Mouse (Mus musculus): ENCODE data around the gene Ciapin1. TPM values are rescaled to one million over a fixed set of nuclear protein-coding genes. Genes with fewer than 3 reads are reported as not detected.
A peak's percentile ranks its signal among the peaks of the same experiment; 100 is the strongest.
"Not testable (repeated sequence)": the region's sequence is repeated elsewhere in the genome, so short reads cannot be mapped to it uniquely, and the experiment has no call there.

The Ciapin1 gene
- polyA plus RNA-seq, 1 experiment = 58.3 TPM

DNA sequence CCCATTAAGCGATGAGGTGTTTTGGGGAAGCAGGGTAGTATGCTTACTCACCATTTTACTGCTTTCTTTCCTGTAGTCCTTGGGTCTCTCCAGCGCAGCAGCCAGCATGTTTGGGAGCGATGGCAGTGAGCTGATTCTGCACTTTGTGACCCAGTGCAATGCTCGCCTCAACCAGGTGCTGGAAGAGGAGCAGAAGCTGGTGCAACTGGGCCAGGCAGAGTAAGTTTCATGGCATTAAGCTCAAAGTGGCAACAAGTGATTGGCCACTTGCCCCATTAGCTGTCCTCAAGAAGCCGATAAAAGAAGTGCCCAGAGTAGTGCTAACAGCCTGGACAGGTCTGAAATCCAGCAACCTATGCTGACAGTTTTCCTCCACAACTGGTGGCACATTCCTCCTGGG lies 11.9 kb upstream of the Ciapin1 start:
- peaks cover 6% of the 10 kb centered on the region for H3K36me3 ChIP-seq (ENCODE audit: control insufficient read depth, insufficient read depth, low read length)
- H3K4me3 ChIP-seq (ENCODE audit: control insufficient read depth, low read depth, low read length) = no peak overlapping the region
- H3K27me3 ChIP-seq (ENCODE audit: control insufficient read depth, insufficient read depth, low read length) = no peaks in the 10 kb centered on the region
- no peak overlapping the region for H3K27ac ChIP-seq (ENCODE audit: control insufficient read depth, insufficient read depth, low read depth, low read length)
- TF ChIP-seq POLR2A (IDR thresholded peaks at IDR 0.05; ENCODE audit: control insufficient read depth, low read depth, low read length) (no peak), CTCF (IDR thresholded peaks at IDR 0.05; ENCODE audit: control insufficient read depth, insufficient read depth, insufficient replicate concordance, low read depth, low read length) (no peak)
- H3K4me1 ChIP-seq (ENCODE audit: control insufficient read depth, insufficient read depth, low read length) = no peaks in the 10 kb centered on the region

DNA sequence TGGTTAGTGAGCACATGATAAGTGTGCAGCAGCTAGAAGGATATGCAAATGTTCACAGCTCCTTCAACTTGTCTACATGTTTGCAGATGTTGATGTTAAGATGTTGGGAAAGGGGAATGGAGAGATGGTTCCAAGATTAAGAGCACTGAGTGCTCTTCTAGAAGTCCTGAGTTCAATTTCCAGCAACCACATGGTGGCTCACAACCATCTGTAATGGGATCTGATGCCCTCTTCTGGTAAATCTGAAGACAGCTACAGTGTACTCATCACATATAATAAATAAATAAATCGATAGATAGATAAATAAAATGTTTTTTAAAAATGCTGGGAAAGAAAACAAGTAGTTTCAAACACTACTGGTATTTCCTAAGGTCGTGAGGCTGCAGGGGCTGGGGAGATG lies 3.0 kb upstream of the Ciapin1 start:
- H3K27me3 ChIP-seq (ENCODE audit: control insufficient read depth, insufficient read depth, low read length) = no peaks in the 10 kb centered on the region
- no peak overlapping the region for H3K27ac ChIP-seq (ENCODE audit: control insufficient read depth, insufficient read depth, low read depth, low read length)
- peaks cover 2% of the 10 kb centered on the region for H3K36me3 ChIP-seq (ENCODE audit: control insufficient read depth, insufficient read depth, low read length)
- TF ChIP-seq CTCF (IDR thresholded peaks at IDR 0.05; ENCODE audit: control insufficient read depth, insufficient read depth, insufficient replicate concordance, low read depth, low read length) = no peak
- peaks cover 4% of the 10 kb centered on the region for H3K4me1 ChIP-seq (ENCODE audit: control insufficient read depth, insufficient read depth, low read length)
- H3K4me3 ChIP-seq (ENCODE audit: control insufficient read depth, low read depth, low read length) = no peak overlapping the region

DNA sequence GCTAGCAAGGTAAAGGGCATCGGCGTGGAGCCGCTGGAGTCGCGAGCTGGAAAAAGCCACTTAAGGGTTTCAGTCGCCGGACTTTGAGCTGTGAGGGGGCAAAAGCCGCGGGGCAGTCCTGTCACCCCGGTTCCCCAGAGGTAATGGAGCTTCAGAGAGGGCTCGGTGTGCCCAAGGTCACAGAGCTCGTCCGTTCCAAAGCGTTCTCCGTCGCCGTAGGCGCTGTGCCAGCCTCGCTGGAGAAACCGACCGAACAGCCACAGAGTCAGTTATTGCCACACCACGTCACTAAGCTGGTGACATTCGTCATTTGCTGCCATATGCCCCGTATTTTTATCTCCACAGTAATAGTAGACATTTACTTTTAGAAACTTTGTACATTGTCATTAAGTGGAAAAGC lies 442 bp upstream of the Ciapin1 start:
- peak overlapping the region; percentile 88 for H3K27ac ChIP-seq (ENCODE audit: control insufficient read depth, insufficient read depth, low read depth, low read length)
- H3K4me1 ChIP-seq (ENCODE audit: control insufficient read depth, insufficient read depth, low read length) = peaks cover 4% of the 10 kb centered on the region
- no peak; the same call in 1 of the 2 replicates for TF ChIP-seq POLR2A (IDR thresholded peaks at IDR 0.05; ENCODE audit: control insufficient read depth, low read depth, low read length)
- no peak for TF ChIP-seq CTCF (IDR thresholded peaks at IDR 0.05; ENCODE audit: control insufficient read depth, insufficient read depth, insufficient replicate concordance, low read depth, low read length)
- no peaks in the 10 kb centered on the region for H3K36me3 ChIP-seq (ENCODE audit: control insufficient read depth, insufficient read depth, low read length)
- H3K4me3 ChIP-seq (ENCODE audit: control insufficient read depth, low read depth, low read length) = peak overlapping the region; percentile 94
- no peaks in the 10 kb centered on the region for H3K27me3 ChIP-seq (ENCODE audit: control insufficient read depth, insufficient read depth, low read length)

DNA sequence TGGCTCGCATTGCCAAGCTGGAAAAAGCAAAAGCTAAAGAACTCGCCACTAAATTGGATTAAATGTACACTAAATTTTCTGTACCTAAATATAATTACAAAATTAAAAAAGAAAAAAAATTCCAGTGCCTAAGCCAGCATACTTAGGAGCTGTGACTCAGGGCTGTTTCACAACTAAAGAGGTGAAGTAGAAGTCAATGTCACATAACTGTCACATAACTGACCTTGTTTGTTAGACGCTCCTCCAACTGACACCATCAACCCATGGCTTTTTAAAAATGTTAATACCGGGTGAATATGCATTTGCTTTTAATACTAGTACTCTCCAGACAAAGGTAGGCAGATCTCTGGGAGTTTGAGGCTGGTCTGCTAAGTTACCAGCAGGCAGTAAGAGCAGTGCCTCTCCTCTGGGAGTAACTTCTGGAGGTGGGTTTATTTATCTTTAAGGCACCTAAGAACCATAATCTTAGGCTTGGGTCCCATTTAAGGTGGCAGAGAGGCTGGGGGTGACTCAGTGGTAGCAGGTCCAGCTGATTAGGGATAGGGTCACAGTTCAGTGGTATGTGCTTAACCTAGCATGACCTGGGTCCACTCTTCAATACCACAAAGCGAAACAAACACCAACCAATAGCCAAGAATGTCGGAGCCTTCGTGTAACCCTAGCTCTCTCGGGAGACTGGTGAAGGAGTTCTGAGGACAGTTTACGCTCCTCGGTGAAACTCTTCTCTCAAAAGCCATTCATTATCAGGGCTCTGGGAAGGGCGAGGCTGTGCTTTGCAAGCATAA lies 1.5 kb downstream of the Ciapin1 start:
- H3K27me3 ChIP-seq (ENCODE audit: control insufficient read depth, insufficient read depth, low read length) = no peaks in the 10 kb centered on the region
- no peak overlapping the region for H3K27ac ChIP-seq (ENCODE audit: control insufficient read depth, insufficient read depth, low read depth, low read length)
- peaks cover 4% of the 10 kb centered on the region for H3K4me1 ChIP-seq (ENCODE audit: control insufficient read depth, insufficient read depth, low read length)
- H3K36me3 ChIP-seq (ENCODE audit: control insufficient read depth, insufficient read depth, low read length) = peaks cover under 1% of the 10 kb centered on the region; the same call in 1 of the 2 replicates
- peak overlapping the region; percentile 61 for H3K4me3 ChIP-seq (ENCODE audit: control insufficient read depth, low read depth, low read length)
- TF ChIP-seq CTCF (IDR thresholded peaks at IDR 0.05; ENCODE audit: control insufficient read depth, insufficient read depth, insufficient replicate concordance, low read depth, low read length) = no peak
- no peak for TF ChIP-seq POLR2A (IDR thresholded peaks at IDR 0.05; ENCODE audit: control insufficient read depth, low read depth, low read length)

DNA sequence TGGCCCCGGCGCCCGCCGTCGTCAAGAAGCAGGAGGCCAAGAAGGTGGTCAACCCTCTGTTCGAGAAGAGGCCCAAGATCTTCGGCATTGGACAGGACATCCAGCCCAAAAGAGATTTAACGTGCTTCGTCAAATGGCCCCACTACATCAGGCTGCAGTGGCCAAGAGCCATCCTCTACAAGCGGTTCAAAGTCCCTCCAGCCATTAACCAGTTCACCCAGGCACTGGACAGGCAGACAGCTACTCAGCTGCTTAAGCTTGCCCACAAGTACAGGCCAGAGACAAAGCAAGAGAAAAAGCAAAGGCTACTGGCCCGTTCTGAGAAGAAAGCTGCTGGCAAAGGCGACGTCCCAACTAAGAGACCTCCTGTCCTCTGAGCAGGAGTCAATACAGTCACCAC lies 2.4 kb downstream of the Ciapin1 start:
- H3K36me3 ChIP-seq (ENCODE audit: control insufficient read depth, insufficient read depth, low read length); H3K4me1 ChIP-seq (ENCODE audit: control insufficient read depth, insufficient read depth, low read length): not testable (repeated sequence)

DNA sequence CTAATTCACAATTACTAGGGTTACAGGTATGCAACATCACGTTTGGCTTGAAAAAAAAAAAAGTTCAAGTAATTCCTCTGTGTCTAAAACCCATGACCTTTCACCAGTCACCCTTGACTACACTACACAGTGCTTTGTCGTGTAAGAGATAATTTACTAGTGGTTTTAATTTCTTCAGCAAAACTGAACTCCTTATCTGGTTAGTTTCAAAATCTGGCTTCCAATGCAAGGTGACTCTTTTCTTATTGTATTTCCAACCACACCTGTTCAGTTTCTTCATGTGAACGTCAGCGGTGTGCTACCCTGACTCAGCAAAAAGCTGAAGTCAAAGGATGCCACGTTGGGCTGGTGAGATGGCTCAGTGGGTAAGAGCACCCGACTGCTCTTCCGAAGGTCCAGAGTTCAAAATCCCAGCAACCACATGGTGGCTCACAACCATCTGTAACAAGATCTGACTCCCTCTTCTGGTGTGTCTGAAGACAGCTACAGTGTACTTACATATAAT lies 4.2 kb downstream of the Ciapin1 start:
- not testable (repeated sequence) for H3K36me3 ChIP-seq (ENCODE audit: control insufficient read depth, insufficient read depth, low read length); H3K27ac ChIP-seq (ENCODE audit: control insufficient read depth, insufficient read depth, low read depth, low read length); H3K4me1 ChIP-seq (ENCODE audit: control insufficient read depth, insufficient read depth, low read length); H3K27me3 ChIP-seq (ENCODE audit: control insufficient read depth, insufficient read depth, low read length); H3K4me3 ChIP-seq (ENCODE audit: control insufficient read depth, low read depth, low read length)

More for the DNA sequence above, 2.4 kb downstream of the Ciapin1 start:
- not testable (repeated sequence) for H3K27me3 ChIP-seq (ENCODE audit: control insufficient read depth, insufficient read depth, low read length); H3K27ac ChIP-seq (ENCODE audit: control insufficient read depth, insufficient read depth, low read depth, low read length)
- peak overlapping the region; percentile 5; the same call in 1 of the 2 replicates for H3K4me3 ChIP-seq (ENCODE audit: control insufficient read depth, low read depth, low read length)

DNA sequence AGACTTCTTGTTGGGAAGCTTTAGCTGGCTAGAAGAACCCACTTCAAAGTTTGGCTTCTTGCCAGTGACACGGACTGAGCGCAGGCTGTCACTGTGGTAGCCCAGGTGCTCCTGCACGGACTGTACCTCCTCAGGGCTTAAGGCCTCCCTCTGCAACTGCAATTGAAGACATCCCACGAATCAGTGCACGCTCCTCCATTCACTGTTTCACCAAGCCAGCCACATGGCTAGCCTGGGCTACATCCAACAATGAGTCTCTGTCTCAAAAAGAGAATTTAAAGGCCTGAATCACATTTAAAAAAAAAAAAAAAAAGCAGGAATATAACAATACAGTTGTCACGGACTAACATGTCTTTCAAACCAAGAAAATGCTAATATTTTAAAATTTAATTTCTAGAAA lies 9.9 kb downstream of the Ciapin1 start:
- TF ChIP-seq POLR2A (IDR thresholded peaks at IDR 0.05; ENCODE audit: control insufficient read depth, low read depth, low read length) = no peak
- TF ChIP-seq CTCF (IDR thresholded peaks at IDR 0.05; ENCODE audit: control insufficient read depth, insufficient read depth, insufficient replicate concordance, low read depth, low read length) = no peak
- no peaks in the 10 kb centered on the region for H3K4me1 ChIP-seq (ENCODE audit: control insufficient read depth, insufficient read depth, low read length)
- no peak overlapping the region for H3K27ac ChIP-seq (ENCODE audit: control insufficient read depth, insufficient read depth, low read depth, low read length)
- H3K4me3 ChIP-seq (ENCODE audit: control insufficient read depth, low read depth, low read length) = no peak overlapping the region
- no peaks in the 10 kb centered on the region for H3K27me3 ChIP-seq (ENCODE audit: control insufficient read depth, insufficient read depth, low read length)
- H3K36me3 ChIP-seq (ENCODE audit: control insufficient read depth, insufficient read depth, low read length) = peaks cover 8% of the 10 kb centered on the region

DNA sequence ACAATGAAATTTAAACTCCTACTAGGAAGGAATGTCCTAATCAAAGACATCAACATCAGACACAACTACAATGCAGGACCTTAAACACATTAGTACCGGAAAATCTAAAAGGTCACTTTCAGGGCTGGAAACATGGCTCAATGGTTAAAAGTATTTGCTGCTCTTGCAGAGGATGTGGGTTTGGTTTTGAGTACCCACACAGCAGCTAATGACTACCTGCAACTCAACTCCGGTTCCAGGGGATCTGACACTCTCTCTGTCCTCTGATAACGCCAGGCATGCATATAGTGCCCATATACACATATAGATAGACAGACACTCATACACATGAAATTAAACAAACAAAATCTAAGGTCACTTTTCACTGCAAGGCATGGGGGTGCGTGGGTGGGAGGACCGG lies 11.9 kb downstream of the Ciapin1 start:
- H3K36me3 ChIP-seq (ENCODE audit: control insufficient read depth, insufficient read depth, low read length) = peaks cover 6% of the 10 kb centered on the region
- TF ChIP-seq CTCF (IDR thresholded peaks at IDR 0.05; ENCODE audit: control insufficient read depth, insufficient read depth, insufficient replicate concordance, low read depth, low read length) (no peak), POLR2A (IDR thresholded peaks at IDR 0.05; ENCODE audit: control insufficient read depth, low read depth, low read length) (no peak)
- 0 out of 2 replicates have a peak, but pooled peaks cover 2% of the 10 kb centered on the region for H3K4me1 ChIP-seq (ENCODE audit: control insufficient read depth, insufficient read depth, low read length)
- no peak overlapping the region for H3K27ac ChIP-seq (ENCODE audit: control insufficient read depth, insufficient read depth, low read depth, low read length)
- H3K27me3 ChIP-seq (ENCODE audit: control insufficient read depth, insufficient read depth, low read length) = no peaks in the 10 kb centered on the region
- no peak overlapping the region for H3K4me3 ChIP-seq (ENCODE audit: control insufficient read depth, low read depth, low read length)

Measured in testis, adult 2 months (tissue).